Mouse (Mus musculus) ovary, postnatal 14 days (tissue): Measurements from ENCODE around the gene Igsf3.
A peak's percentile ranks its signal among the peaks of the same experiment; 100 is the strongest.

Source experiments
- DNase-seq: peaks from one replicate; pipeline ENCODE4 v3.0.0; 2022; ENCODE audit warnings: low spot score

Igsf3 gene

DNA sequence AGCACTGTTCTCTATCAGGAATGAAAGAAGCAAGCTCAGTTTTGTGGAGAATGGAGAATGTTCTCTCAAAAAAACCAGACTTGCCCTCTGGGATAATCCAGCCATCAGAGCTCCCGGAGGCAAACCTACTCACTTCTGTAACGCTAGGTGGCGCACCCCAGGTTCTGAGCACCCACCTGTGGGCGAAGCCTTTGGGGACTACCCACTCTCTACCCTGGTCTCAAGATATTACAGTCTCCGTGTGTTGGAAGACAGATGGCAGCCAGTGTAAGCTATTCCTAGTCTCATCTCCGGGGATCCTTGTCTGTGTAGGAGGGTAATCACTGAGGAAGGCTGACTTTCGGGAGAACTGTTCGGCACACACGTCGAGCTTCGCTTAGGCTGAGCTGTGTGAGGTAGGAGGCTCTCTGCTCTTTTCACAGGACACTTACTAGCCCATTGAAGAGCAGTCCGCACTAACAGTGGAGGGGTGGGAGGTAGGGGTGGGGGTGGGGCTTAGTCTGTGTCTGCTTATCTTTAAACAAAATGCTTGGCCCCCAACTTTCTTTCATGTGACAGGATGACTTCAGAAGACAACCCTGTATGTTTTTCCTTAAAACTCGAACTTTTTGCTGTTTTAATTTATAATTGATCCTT is 4.4 kb upstream of the Igsf3 start:
- DNase-seq, result peak; percentile 59

DNA sequence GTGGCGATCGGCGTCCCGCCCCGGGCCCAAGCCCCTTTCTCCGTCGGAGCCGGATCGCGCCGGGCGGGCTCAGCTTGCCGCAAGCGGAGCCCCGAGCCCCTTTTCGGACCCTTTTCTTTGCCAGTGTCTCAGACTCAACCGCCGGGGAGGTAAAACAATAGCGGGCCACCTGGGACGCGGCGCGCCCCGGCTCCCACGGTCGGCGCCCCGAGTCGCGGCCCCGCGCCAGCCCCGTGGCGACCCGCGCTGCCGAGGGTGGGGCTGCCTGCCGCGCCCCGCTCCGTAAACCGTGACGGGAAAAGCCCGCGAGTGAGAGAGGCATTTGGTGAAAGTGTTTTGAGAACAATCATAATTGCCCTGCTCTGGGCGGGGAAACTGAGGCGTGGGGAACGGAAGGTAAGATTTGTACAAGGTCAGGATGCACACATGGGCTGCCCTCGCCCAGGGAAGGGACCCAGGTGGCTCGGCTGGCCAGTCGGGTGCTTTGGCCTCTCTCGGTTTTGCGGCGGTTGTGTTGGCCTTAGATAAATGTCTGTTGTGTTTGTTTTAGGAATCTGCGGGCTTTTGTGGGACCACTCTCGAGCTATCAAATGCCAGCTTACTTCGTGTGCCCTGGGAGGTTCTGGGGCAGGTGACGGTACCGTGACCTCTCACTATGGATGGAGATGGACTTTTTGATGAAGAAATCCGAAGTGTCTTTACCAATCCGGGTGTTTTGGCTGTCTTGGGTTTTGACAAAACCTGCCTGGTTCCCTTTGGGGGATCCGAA is 557 bp downstream of the Igsf3 start:
- DNase-seq, result no peak

DNA sequence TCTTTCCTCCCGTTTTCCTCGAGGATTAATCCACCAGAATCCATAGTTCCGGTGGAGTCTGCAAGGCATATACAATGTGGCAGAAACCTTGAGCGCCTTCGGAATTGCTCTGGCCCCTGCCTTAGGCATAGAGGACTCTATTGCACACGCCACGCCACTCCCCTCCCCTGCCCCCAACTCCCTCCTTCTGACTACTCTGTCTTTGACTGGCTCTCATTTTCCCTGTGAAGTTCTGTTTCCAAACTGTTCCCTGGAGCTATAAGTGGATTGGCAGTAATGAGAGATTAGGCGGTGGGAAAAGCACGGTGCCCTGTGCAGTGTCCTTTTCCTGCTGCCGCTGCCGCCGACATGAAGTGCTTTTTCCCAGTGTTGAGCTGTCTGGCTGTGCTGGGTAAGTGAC is 1.2 kb downstream of the Igsf3 start:
- DNase-seq, result no peak

DNA sequence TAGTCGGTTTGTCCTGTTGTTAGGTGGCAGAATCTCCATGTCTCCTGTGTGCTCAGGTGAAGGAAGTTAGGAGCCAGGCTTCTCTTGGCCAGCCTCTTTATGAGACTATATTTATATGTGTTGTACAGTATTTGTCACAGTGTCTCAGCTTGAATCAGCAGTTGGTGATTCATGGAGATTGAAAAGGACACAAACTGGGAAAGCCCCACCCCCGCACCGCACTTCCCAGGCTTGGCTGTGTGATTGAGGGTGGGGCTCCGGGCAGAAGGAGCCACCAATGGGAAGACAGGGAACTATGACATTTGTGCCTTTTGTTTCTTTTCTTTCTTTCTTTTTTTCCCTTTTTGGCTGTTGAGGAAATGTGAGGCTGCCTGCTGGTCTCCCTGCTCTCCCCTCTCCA is 2.9 kb downstream of the Igsf3 start:
- DNase-seq, result no peak

DNA sequence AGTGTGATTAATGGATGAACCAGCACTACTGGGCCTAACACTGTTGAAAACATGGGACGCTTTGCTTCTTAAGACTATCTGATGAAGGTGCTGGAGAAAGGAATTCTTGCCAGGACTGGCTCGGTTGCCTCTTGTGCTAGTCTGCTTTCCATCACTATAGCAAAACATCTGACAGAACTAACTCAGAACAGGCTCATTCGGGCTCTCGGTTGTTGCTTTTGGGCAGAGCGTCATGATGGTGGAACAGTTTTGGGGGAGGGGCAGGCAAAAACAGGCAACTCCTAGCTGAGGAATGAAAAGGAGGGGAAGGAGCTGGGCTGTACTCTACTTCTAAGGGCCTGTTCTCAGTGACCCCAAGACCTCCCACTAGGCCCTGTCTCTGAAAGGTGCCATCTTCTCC is 4.8 kb downstream of the Igsf3 start:
- DNase-seq, result no peak

DNA sequence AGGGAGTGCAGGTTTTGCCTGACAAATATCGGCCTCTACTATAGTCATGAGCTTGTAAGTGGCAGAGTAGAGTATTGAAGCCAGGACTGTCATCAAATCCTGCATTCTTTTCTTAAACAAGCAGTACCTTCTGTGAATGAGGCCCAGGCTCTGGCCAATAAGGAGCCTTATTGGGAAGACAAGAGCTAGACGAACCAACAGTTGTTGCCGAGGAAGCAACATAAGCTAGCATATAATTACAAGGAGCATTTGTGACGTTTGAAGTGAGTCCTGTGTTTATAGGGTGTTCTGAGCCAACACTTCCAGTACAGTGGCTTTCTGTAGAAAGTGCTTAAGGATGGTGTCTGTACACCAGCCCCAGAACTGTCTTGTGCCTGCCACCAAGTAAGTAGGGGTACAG is 5.9 kb downstream of the Igsf3 start:
- no peak for DNase-seq

DNA sequence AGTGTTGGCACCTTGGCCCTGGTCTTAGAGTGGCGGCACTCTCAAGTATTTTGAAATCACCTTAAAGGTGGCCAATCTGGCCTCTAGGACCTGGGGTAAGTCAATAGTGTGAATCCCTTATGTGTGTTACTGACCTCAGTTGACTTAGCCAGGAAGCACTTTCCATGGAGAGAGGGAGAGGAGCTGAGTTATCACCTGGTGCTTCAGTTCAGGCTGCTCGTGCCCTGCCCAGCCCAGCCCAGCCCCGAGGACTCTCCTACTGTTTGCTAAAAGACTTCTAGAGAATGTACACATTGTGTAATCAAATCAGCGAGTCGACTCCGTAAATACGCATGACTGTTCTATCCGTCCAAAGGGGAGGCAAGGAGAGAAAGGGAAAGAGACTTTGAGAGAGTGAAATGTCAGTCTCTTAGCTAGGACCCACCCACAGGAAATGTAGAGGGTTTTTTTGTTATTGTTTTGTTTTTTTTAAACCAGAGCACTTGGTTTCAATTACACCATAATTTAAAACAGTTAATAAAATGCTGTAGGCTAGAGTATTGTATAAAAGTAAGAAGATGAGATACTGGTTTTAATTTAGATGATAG is 9.6 kb downstream of the Igsf3 start:
- DNase-seq, result no peak

DNA sequence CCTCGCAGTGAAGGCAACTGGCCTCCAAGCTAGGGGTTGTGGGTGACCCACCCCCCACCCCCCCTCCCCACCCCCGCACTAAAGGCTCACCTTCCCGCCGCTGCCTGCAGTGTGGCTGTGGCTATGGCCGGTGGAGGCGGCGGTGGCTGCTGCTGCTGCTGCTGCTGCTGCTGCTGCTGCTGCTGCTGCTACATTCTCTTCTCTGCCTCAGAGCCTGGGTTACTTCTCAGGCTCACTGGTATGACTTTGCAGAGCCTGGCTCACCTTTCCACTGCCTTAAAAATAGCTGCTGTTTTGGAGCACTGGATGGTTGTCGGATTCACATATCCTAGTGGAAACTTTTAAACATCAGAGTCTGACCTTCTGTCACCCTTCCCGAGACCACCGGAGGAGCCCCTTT is 11.0 kb downstream of the Igsf3 start:
- DNase-seq, result no peak

DNA sequence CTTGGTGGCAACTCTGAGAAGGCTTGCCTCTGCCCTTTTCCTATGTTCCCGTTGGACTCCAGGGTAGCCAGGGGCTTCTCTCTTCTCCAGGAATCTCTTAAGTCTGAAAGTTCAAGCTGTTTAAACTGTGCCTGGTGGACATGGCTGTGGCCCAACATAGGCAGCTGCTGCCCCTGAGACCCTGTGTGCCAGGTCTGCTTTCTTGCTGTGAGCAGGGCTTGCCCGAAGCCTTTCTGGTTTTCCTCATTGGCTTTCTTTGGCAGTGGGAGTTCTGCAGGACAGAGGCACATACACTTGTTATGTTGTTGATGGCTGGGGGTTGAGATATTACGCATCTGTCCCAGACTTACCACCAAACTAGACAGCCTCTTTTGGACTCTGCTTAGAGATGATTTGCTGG is 12.7 kb downstream of the Igsf3 start:
- DNase-seq, result no peak

DNA sequence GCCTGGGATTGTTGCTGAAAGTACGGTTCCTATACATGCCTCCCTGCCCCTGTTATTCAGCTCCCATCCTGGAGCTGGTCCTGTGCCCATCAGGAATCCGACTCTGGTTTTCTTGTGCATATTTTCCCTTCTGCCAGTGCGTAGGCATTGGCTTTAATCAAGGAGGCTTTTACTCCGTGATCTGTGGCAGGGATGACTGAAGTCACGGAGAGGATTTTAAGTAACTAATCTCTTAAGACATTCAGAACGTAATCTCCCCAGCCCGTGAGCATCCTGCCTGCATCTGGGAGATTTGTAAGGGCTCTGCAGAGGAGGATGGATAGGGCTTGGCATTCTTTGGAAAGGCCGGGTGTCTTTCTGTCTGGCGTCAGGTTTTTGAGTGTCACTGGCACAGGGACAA is 13.6 kb downstream of the Igsf3 start:
- DNase-seq, result no peak

DNA sequence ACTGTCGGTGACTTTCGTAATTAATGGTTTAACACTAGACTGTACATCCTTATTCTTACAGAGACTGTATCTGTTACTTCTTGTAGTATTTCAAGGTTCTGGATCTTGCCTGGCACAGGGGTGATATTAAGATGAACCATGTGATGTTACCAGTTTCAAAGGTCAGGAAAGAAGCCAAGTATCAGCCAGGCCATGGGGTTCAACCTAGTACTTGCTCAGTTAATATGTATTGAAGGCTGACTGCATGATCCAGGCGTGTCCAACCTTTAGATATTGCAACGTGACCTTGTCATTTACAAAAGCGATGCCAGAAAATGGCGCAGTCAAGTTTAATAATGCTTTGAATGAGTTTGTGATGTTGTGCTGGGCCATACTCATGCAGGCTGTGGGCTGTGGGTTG is 15.1 kb downstream of the Igsf3 start:
- DNase-seq, result no peak

DNA sequence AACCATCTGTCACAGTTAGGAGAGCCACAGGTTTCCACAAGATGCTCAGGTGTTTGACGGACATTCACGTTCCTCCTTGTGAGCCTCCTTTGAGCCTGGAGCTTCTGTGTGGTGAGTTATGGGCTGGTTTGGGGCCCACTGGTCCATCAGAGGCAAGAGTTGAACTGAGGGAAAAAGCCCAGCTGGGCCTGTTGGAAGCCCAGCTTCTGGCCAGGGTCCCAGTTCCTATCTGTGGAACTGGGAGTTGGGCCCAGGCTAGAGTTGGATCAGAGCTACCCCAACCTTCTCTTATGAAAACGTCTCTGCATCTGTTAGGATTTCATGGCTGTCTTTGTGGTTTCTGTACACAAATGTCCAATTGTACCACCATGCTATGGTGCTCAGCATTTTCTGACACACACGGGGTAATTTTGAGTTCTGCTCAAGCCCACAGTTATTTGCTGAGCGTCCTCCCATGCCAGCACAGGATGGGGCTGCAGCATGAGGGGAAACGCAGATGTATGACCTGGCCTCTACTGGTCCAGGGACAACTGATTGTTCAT is 16.3 kb downstream of the Igsf3 start:
- no peak for DNase-seq

DNA sequence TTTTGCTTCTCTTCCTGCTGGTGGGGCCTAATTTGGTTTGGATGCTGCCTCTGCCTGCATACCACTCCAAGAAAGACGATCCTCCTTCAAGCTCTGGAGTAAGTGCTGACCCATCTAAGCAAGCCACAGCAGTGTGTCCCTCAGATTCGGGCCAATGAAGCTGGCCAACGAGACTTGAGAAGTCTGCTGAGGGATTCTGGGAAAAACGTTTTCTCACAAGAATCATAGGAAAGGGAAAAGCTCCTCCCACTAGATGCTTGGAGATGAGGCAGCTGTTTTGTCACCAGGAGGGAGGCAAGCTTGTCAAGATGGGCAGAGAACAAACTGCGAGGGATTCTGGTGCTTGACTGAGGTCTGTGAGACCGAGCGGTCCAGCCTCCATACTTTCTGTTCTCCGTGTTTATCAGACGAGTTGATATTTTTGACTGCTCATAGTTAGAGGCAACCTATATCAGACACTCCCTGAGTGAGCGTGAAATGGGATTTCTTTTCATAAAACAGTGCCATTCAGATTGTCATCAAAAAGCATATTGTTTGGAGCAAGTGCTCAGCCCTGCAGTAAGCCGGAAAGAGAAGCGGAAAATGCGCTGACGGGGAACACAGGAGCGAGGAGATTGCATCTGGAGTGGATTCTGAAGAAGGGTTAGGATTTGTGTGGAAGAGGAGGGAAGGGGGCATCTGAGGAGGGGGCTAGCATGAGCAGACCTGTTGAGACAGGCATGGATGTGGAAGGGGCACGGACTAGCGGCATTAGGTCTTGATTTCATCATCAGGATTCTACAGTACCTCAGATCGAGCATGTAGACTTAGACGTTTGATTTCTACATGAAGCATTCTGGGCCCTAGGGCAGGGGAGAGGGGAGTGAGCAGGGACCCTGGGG is 17.0 kb downstream of the Igsf3 start:
- no peak for DNase-seq

DNA sequence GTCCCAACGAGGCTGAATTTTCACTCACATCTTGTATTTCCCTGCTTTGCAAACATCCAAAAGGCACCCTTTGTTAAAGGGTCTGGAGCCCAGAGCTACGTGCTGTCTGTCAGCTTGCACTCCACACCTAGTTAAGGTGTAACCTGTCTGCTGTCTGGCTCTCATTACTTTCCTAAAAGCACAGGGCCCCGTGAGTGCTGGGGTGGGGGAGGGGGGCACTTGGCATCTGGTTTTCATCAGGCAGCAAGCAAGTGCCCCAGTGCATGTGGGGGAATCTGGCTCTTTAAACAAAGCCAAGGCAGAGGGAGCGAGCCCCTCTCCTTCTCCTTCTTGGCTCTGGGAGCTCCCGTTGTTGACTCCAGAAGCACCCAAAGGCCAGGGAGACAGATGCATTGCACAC is 18.5 kb downstream of the Igsf3 start:
- DNase-seq, result no peak

DNA sequence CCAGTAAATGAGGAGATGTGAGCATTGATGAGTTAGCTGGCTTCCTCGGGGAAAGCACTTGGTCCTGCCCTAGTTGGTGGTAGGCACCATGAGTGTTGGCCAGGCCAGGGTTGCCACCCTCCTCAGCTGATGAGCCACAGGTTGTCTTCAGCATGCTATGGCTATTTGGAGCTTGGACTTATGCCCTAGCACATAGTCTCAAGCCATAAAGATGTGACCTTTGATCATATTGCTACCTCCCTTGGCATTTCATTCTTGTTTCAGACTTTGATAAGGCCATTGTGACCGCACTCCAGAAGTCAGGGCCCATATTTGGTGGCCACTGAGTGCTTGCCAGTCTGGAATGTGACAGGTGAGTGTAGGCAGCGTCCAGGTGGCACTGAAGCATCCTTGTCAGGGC is 19.2 kb downstream of the Igsf3 start:
- DNase-seq, result no peak

DNA sequence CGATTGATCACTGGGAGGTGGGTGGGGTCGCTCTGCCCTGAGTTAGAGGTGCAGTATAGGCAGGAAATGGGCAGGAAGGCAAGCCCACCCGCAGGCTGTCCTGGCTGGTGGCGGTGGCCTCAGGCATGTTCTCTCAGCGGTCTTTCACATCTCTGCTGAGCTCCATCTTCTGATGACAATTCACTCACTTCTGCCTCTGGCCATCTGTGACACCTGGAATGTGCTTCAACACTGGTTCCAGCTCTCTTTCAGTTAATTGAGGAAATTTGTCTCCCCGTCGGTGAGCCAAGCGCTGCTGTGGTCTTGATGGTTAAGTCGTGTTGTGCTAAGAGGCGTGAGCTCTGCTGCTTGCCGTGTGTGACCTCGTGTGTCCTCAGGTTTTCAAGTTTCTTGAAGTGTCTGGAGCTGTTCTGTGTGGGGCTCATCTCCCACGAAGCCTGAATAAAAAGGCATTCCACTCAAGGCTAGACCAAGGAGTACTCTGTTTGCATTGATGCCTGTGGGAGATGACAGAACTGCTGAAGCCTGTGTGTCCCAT is 19.9 kb downstream of the Igsf3 start:
- no peak for DNase-seq

DNA sequence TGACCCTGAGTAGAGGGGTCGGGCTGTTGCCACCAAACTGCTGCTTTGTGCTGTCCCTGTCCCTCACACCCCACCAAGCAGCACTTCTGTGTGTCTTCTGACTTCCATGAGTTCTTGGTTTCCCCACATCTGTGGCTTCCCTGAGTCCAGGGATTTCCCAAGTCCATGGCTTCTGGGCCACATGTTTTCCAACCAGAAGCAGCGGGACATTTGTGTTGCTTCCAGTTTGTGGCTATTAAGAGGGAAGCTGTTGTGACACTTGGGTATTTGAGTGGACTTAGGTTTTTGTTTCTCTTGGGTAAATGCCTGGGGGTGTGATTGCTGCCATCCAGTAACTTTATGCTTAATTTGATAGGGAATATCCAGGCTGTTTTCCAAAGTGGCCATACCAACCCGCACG is 20.5 kb downstream of the Igsf3 start:
- DNase-seq, result no peak

DNA sequence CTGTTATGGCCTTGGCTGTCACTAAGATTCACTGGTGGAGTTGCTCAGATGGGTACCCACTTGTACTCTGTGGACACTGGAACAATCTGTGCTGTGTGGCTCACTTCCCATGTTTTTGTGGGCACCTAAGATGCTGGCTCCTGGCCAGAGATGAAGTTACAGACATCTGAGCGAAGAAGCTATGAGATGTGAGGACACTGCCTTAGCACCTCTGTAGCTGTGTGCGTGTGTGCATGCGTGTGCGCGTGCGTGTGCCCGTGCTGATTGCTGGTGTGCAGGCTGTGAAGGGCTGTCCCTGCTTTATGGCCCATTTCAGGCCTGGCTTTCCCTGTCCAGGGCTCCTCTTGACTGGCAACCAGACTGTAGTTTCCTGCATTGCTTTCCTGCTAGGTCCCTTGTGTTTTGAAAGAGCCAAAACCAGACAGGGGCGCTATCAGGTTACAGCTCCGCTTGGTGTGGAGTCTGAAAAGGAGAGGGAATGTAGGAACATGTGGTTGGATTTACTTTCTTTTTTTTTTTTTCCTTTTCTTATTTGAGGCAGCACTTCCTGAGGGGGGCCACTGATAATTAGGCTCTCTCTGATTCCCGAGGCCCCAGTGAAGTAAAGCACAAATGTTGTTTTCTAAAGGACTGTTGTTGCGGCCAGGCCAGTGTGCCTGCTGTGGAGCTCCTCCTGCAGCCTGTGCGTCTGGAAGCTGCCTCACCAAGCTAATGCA is 21.3 kb downstream of the Igsf3 start:
- no peak for DNase-seq

DNA sequence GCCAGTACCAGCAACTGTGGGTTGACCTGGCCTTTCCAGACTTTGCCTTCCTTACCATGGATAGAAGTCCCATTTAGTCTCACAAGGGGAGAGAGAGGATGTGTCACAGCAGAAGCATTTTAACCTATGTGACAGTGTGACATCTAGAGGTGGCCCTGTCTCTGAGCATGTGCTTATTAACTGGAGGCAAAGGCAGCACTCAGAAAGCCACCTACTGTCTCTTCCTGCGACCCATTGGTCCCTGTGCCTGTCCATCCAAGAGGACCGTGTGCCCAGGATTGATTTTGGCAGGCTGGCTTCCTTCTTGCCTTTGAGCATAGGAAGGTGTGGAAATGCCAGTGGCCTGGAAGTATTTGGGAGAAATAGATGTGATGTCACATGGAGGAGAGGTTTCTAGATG is 22.0 kb downstream of the Igsf3 start:
- DNase-seq, result no peak

DNA sequence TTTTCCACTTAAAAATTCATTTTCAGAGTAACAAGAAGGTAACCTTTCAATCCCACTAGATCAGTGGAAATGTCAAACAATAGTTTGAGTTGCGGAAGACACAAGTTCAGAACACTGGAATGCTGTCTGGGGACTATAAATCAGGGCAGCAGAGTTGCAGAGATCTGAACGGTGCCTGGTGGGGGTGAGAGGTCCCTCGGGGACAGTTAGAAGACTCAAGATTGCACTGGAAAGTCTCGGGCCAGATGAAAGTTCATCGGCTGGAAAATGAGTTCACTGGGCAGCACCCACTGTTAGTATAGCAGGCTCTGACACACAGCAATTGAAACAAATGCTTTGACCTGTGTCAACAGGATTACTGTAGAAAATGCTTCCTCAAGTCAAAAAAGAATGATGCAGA is 24.6 kb downstream of the Igsf3 start:
- no peak for DNase-seq

DNA sequence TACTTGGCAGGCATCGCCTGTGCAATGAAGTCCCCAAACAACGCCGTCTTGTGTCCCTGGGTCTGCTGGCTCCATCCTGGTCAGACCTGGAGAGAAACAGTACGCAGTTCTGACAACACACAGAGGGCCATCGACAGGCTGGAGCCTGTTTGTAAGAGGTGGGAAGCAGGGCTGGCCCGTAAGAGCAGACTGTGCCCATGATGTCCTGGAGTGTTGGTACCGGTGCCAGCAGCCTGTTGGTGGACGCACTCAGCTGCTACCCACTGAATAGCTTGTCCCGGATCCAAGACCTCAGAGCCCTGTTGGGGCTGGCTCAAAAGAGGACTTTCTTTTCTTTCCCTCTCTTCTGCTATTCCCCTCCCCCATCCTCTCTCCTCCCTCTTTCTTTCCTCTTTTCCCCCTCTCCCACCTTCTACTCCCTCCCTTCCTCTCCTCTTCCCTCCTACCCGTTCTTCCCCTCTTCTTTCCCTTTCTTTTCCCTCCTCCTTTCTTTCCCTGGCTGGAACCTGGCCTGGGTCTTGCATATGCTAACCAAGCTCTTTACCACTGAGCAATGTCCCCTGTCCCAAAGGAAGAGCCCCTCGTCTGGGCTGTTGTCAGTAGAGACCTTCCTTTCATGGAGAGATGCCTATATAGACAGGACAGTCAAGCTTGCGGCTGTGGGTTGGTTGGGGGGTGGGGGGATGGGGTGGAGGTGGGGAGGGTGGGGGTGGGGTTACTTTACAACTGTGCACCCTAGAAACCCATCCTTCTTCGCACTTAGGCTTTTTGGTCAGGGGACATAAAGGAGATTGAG is 27.9 kb downstream of the Igsf3 start:
- no peak for DNase-seq
